Comparison of ENCODE assay signal across 8 mouse cellular contexts in the genomic region with DNA sequence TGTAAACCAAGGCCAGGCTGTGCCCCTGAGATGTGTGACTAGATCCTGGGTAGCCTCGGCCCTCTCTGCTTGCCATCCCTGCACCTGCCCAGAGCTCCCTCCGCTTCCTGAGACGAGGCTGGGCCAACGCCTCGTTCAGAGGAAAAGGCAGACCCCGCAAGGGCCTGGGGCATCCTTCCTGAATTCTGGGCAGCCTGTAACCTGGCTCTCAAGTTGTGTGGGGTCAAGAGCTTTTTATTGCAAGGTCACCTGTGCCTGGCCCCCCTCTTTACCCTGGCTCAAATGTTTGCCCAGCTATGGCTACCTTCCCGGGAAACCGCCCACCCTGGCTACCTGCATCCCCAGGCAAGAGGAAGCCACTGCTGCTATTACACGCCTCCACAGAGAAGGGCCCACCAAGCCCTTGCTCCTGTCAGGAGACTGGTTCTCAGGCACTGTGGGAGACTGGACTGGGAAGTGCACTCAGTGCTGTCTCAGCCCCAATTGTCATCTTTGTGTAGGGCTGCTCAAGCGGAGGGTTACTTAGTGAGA. TPM values are rescaled to one million over a fixed set of nuclear protein-coding genes. Genes with fewer than 3 reads are reported as not detected.
DNase-seq lines count a peak whose midpoint lies in the region; ATAC-seq and TF ChIP-seq lines count a peak whose summit lies in the region.

No protein-coding gene starts in this region.

- TF ChIP-seq CTCF in bone marrow, adult 2 months (IDR thresholded peaks at IDR 0.05; ENCODE audit: control insufficient read depth, insufficient read depth, low read length): no peak

- no peaks in the 10 kb centered on the region for H3K9me3 ChIP-seq in forebrain, embryonic 15.5 days
- H3K9me3 ChIP-seq in limb, embryonic 14.5 days (ENCODE audit: control insufficient read depth, low read length): no peaks in the 10 kb centered on the region

- 25% methylated on average over 10 of the region's 10 CpGs for WGBS in bone marrow, adult 2 months
- 17% methylated on average over 10 of the region's 10 CpGs for WGBS in forebrain, embryonic 15.5 days
- 30% methylated on average over 10 of the region's 10 CpGs for WGBS in limb, embryonic 14.5 days

- H3K36me3 ChIP-seq in forebrain, embryonic 15.5 days: no peaks in the 10 kb centered on the region
- H3K36me3 ChIP-seq in limb, embryonic 14.5 days (ENCODE audit: control insufficient read depth, insufficient read depth, low read length): no peaks in the 10 kb centered on the region

- peak overlapping the region; percentile 78 for H3K9ac ChIP-seq in forebrain, embryonic 15.5 days (replicated peaks)
- H3K9ac ChIP-seq in limb, embryonic 14.5 days (ENCODE audit: low read depth, low read length, severe bottlenecking): peak overlapping the region; percentile 63

- DNase-seq in kidney, adult 11 months: peak; percentile 26
- DNase-seq in kidney, adult 18-20 months: no peak
- DNase-seq in limb, embryonic 14.5 days (ENCODE audit: low spot score): no peak
- peak; percentile 42 for DNase-seq in retina, postnatal 1 day
- DNase-seq in ovary, adult 18-20 months (ENCODE audit: low spot score): no peak
- no peak for DNase-seq in urinary bladder, postnatal 25 days (ENCODE audit: low spot score)

- peak; percentile 41 for ATAC-seq in forebrain, embryonic 15.5 days (replicated peaks)
- ATAC-seq in limb, embryonic 14.5 days (ENCODE audit: low FRiP score, low read depth): peak; percentile 5

- H3K4me2 ChIP-seq in forebrain, embryonic 15.5 days (replicated peaks): peak overlapping the region; percentile 79
- peak overlapping the region; percentile 69 for H3K4me2 ChIP-seq in limb, embryonic 14.5 days (replicated peaks; ENCODE audit: low read depth, low read length, severe bottlenecking)

- H3K4me1 ChIP-seq in bone marrow, adult 2 months (ENCODE audit: control insufficient read depth, insufficient read depth, low read length): peaks cover 4% of the 10 kb centered on the region
- peaks cover 27% of the 10 kb centered on the region for H3K4me1 ChIP-seq in forebrain, embryonic 15.5 days
- peaks cover 16% of the 10 kb centered on the region for H3K4me1 ChIP-seq in limb, embryonic 14.5 days (ENCODE audit: control insufficient read depth, insufficient read depth, low read length)

- H3K4me3 ChIP-seq in bone marrow, adult 2 months (replicated peaks; ENCODE audit: control insufficient read depth, low read depth, low read length): peak overlapping the region; percentile 61
- H3K4me3 ChIP-seq in forebrain, embryonic 15.5 days: peak overlapping the region; percentile 50
- peak overlapping the region; percentile 53 for H3K4me3 ChIP-seq in limb, embryonic 14.5 days (replicated peaks; ENCODE audit: low read length)

- no peaks in the 10 kb centered on the region for H3K27me3 ChIP-seq in forebrain, embryonic 15.5 days
- H3K27me3 ChIP-seq in limb, embryonic 14.5 days (ENCODE audit: control insufficient read depth, insufficient read depth, low read length): no peaks in the 10 kb centered on the region

- no peak for TF ChIP-seq POLR2A in bone marrow, adult 2 months (IDR thresholded peaks at IDR 0.05; ENCODE audit: borderline replicate concordance, control insufficient read depth, low read depth, low read length)
- TF ChIP-seq POLR2A in limb, embryonic 14.5 days (IDR thresholded peaks at IDR 0.05; ENCODE audit: borderline replicate concordance, extremely low read depth, insufficient read depth, insufficient read length): no peak

- H3K27ac ChIP-seq in bone marrow, adult 2 months (ENCODE audit: control insufficient read depth, insufficient read depth, low read depth, low read length, poor library complexity): peak overlapping the region; percentile 34
- peak overlapping the region; percentile 88 for H3K27ac ChIP-seq in forebrain, embryonic 15.5 days (replicated peaks)
- peak overlapping the region; percentile 72 for H3K27ac ChIP-seq in limb, embryonic 14.5 days (replicated peaks; ENCODE audit: low read depth, low read length)

RNA-seq across cellular contexts. Expression of a gene that starts 1.9 kb away (rescaled TPM):
- polyA plus RNA-seq in bone marrow, adult 2 months (2011; ENCODE audit: insufficient read depth, insufficient read length, low replicate concordance, missing spikeins): 9.0 and 10.3 TPM in 2 replicates
- polyA plus RNA-seq in forebrain, embryonic 15.5 days (2015; fragmentation: Nextera tagmentation; extraction: Ambion mirVana): 7.3 and 7.7 TPM in 2 replicates
- polyA plus RNA-seq in limb, embryonic 14.5 days (2012; rRNA removed): 4.7 and 5.9 TPM in 2 replicates
- polyA plus RNA-seq in limb, embryonic 14.5 days (2014; fragmentation: Nextera tagmentation; extraction: Ambion mirVana): 5.3 and 5.9 TPM in 2 replicates

RNA-seq across cellular contexts. Expression of a gene that starts 26.1 kb away (rescaled TPM):
- 15.4 and 20.3 TPM in 2 replicates for polyA plus RNA-seq in bone marrow, adult 2 months (2011; ENCODE audit: insufficient read depth, insufficient read length, low replicate concordance, missing spikeins)
- polyA plus RNA-seq in forebrain, embryonic 15.5 days (2015; fragmentation: Nextera tagmentation; extraction: Ambion mirVana): 1.5 and 2.4 TPM in 2 replicates
- polyA plus RNA-seq in limb, embryonic 14.5 days (2012; rRNA removed): 5.1 and 5.8 TPM in 2 replicates
- polyA plus RNA-seq in limb, embryonic 14.5 days (2014; fragmentation: Nextera tagmentation; extraction: Ambion mirVana): 1.4 and 1.7 TPM in 2 replicates

RNA-seq across cellular contexts. Expression of a gene that starts 32.5 kb away (rescaled TPM):
- polyA plus RNA-seq in bone marrow, adult 2 months (2011; ENCODE audit: insufficient read depth, insufficient read length, low replicate concordance, missing spikeins): not detected in 2 replicates
- polyA plus RNA-seq in forebrain, embryonic 15.5 days (2015; fragmentation: Nextera tagmentation; extraction: Ambion mirVana): 0.75 and 0.91 TPM in 2 replicates
- not detected in 2 replicates for polyA plus RNA-seq in limb, embryonic 14.5 days (2012; rRNA removed)
- not detected in 2 replicates for polyA plus RNA-seq in limb, embryonic 14.5 days (2014; fragmentation: Nextera tagmentation; extraction: Ambion mirVana)

RNA-seq across cellular contexts. Expression of a gene that starts 37.8 kb away (rescaled TPM):
- 8.5 and 10.5 TPM in 2 replicates for polyA plus RNA-seq in bone marrow, adult 2 months (2011; ENCODE audit: insufficient read depth, insufficient read length, low replicate concordance, missing spikeins)
- 47.2 and 49.7 TPM in 2 replicates for polyA plus RNA-seq in forebrain, embryonic 15.5 days (2015; fragmentation: Nextera tagmentation; extraction: Ambion mirVana)
- 57.1 and 62.6 TPM in 2 replicates for polyA plus RNA-seq in limb, embryonic 14.5 days (2012; rRNA removed)
- 40.7 and 49.8 TPM in 2 replicates for polyA plus RNA-seq in limb, embryonic 14.5 days (2014; fragmentation: Nextera tagmentation; extraction: Ambion mirVana)

Comparison
In these comparisons a context has a peak if more than half of its experiments do, and no peak if none do; other contexts are left out.
1. DNase-seq: peak in kidney, adult 11 months (single experiment) and retina, postnatal 1 day (single experiment); none in kidney, adult 18-20 months (single experiment), limb, embryonic 14.5 days (single experiment), ovary, adult 18-20 months (single experiment) and urinary bladder, postnatal 25 days (single experiment).
2. H3K27ac ChIP-seq: peak in every context shown above with its lines; median percentile 88 in forebrain, embryonic 15.5 days; 72 in limb, embryonic 14.5 days; 34 in bone marrow, adult 2 months.
3. Peak in every context shown above with its lines, with median percentiles within 50 percentile points of each other: H3K4me3 ChIP-seq.